In genomic region chr11:117332242-117333149, GRCm38 (mm10) we compare ENCODE assay signal across 8 mouse cellular contexts.
DNase-seq lines count a peak whose midpoint lies in the region; ATAC-seq and TF ChIP-seq lines count a peak whose summit lies in the region.

No protein-coding gene starts in this region.

- no peak for TF ChIP-seq POLR2A in olfactory bulb, adult 2 months (IDR thresholded peaks at IDR 0.05; ENCODE audit: insufficient read depth, low read depth, low read length)

- H3K9ac ChIP-seq in heart, embryonic 14.5 days (ENCODE audit: low read length), result peak overlapping the region; percentile 66
- peak overlapping the region; percentile 63 for H3K9ac ChIP-seq in lung, embryonic 15.5 days

- no peaks in the 10 kb centered on the region for H3K9me3 ChIP-seq in E14TG2a.4 (ENCODE audit: low read length)
- no peaks in the 10 kb centered on the region for H3K9me3 ChIP-seq in heart, embryonic 14.5 days (ENCODE audit: control insufficient read depth, low read length)
- no peaks in the 10 kb centered on the region for H3K9me3 ChIP-seq in lung, embryonic 15.5 days

- ATAC-seq in heart, embryonic 14.5 days (ENCODE audit: insufficient number of reproducible peaks, insufficient read depth, low FRiP score, low read depth), result peak; percentile 64
- ATAC-seq in lung, embryonic 15.5 days (ENCODE audit: borderline replicate concordance, extremely low read depth, low FRiP score, low TSS enrichment), result peak; percentile 71

- H3K36me3 ChIP-seq in E14TG2a.4 (ENCODE audit: insufficient read depth, low read length), result peaks cover 21% of the 10 kb centered on the region
- H3K36me3 ChIP-seq in heart, embryonic 14.5 days (ENCODE audit: control insufficient read depth, insufficient read depth, low read length), result no peaks in the 10 kb centered on the region
- no peaks in the 10 kb centered on the region for H3K36me3 ChIP-seq in lung, embryonic 15.5 days

- TF ChIP-seq CTCF in E14TG2a.4 (conservative IDR thresholded peaks at IDR 0.05; ENCODE audit: low read length), result no peak
- TF ChIP-seq CTCF in layer of hippocampus, adult 2 months (conservative IDR thresholded peaks at IDR 0.05), result no peak
- TF ChIP-seq CTCF in olfactory bulb, adult 2 months (IDR thresholded peaks at IDR 0.05; ENCODE audit: insufficient read depth, low read depth, low read length), result no peak

- H3K27me3 ChIP-seq in E14TG2a.4 (ENCODE audit: insufficient read depth, low read length), result no peaks in the 10 kb centered on the region
- no peaks in the 10 kb centered on the region for H3K27me3 ChIP-seq in heart, embryonic 14.5 days (ENCODE audit: control insufficient read depth, insufficient read depth, low read length)
- no peaks in the 10 kb centered on the region for H3K27me3 ChIP-seq in lung, embryonic 15.5 days

- peak overlapping the region; percentile 85 for H3K4me3 ChIP-seq in E14TG2a.4 (replicated peaks; ENCODE audit: low read length)
- H3K4me3 ChIP-seq in heart, embryonic 14.5 days (ENCODE audit: control insufficient read depth in 1 of 2, insufficient read depth in 1 of 2, low read depth in 1 of 2, low read length in 2 of 2), result peak overlapping the region; percentile 48 to 58
- H3K4me3 ChIP-seq in layer of hippocampus, adult 2 months, result peak overlapping the region; percentile 77
- H3K4me3 ChIP-seq in lung, embryonic 15.5 days, result peak overlapping the region; percentile 51
- peak overlapping the region; percentile 46 for H3K4me3 ChIP-seq in olfactory bulb, adult 2 months (ENCODE audit: insufficient read depth, low read depth, low read length)

- peaks cover 94% of the 10 kb centered on the region for H3K4me1 ChIP-seq in E14TG2a.4 (replicated peaks; ENCODE audit: low read depth, low read length)
- peaks cover 45 to 59% of the 10 kb centered on the region in 2 experiments for H3K4me1 ChIP-seq in heart, embryonic 14.5 days (ENCODE audit: control insufficient read depth in 2 of 2, insufficient read depth in 2 of 2, low read length in 2 of 2)
- H3K4me1 ChIP-seq in lung, embryonic 15.5 days, result peaks cover 84% of the 10 kb centered on the region
- H3K4me1 ChIP-seq in olfactory bulb, adult 2 months (ENCODE audit: control insufficient read depth, insufficient read depth, low read length), result peaks cover 37% of the 10 kb centered on the region

- peak; percentile 44 for DNase-seq in 3T3-L1 (ENCODE audit: low read depth, low spot score)
- DNase-seq in embryo, embryonic 10 days (ENCODE audit: low spot score), result peak; percentile 96
- DNase-seq in layer of hippocampus, adult 2 months (ENCODE audit: low spot score in 2 of 2), result peak; percentile 70 to 81
- peak; percentile 82 for DNase-seq in thymus, postnatal 4 days

- H3K4me2 ChIP-seq in heart, embryonic 14.5 days (ENCODE audit: low read length), result peak overlapping the region; percentile 66
- peak overlapping the region; percentile 89 for H3K4me2 ChIP-seq in lung, embryonic 15.5 days

- peak overlapping the region; percentile 56 to 72 for H3K27ac ChIP-seq in heart, embryonic 14.5 days (replicated peaks in 1 of 2; ENCODE audit: control insufficient read depth in 1 of 2, insufficient read depth in 1 of 2, low read depth in 2 of 2, low read length in 2 of 2)
- peak overlapping the region; percentile 86 for H3K27ac ChIP-seq in layer of hippocampus, adult 2 months
- peak overlapping the region; percentile 93 for H3K27ac ChIP-seq in lung, embryonic 15.5 days
- peak overlapping the region; percentile 27; the same call in 1 of the 2 replicates for H3K27ac ChIP-seq in olfactory bulb, adult 2 months (ENCODE audit: insufficient read depth, low read depth, low read length)

- WGBS in heart, embryonic 14.5 days, result under 1% methylated on average over 36 of the region's 37 CpGs
- WGBS in lung, embryonic 15.5 days, result 2% methylated on average over 37 of the region's 37 CpGs
- WGBS in olfactory bulb, adult 2 months, result 6% methylated on average over 37 of the region's 37 CpGs

Comparison
In these comparisons a context has a peak if more than half of its experiments do, and no peak if none do; other contexts are left out.
1. Peak in every context shown above with its lines: DNase-seq, ATAC-seq, H3K4me3 ChIP-seq and H3K27ac ChIP-seq.
2. DNase-seq: peak in every context shown above with its lines; median percentile 96 in embryo, embryonic 10 days; 82 in thymus, postnatal 4 days; 76 in layer of hippocampus, adult 2 months; 44 in 3T3-L1.
3. H3K27ac ChIP-seq: peak in every context shown above with its lines; median percentile 93 in lung, embryonic 15.5 days; 86 in layer of hippocampus, adult 2 months; 64 in heart, embryonic 14.5 days; 27 in olfactory bulb, adult 2 months.